Mouse (Mus musculus) CH12.LX (cell line): ENCODE data around the gene Tmem8b.

Experiments
- CHD2 ChIP-seq: IDR thresholded peaks from 2 replicates; pipeline ENCODE4 v1.6.1; 2011; ENCODE audit warnings: low read length, improper control_type of control experiment
- CTCF ChIP-seq, 2 experiments: IDR thresholded peaks in 1 of 2; conservative IDR thresholded peaks in 1 of 2; 2 replicates each; pipeline ENCODE4 v1.5.1; 2011 to 2012; ENCODE audit warnings: low read depth in 2 of 2, low read length in 2 of 2, improper control_type of control experiment in 1 of 2, inconsistent platforms in 1 of 2, mild to moderate bottlenecking in 1 of 2, moderate library complexity in 1 of 2
- GABPA ChIP-seq: IDR thresholded peaks from 2 replicates; pipeline ENCODE4 v1.6.1; 2012; ENCODE audit warnings: low read depth, low read length, improper control_type of control experiment, inconsistent platforms; ENCODE audit not compliant: insufficient replicate concordance
- MYC ChIP-seq: IDR thresholded peaks from 2 replicates; pipeline ENCODE4 v1.6.1; 2011; ENCODE audit warnings: low read depth, mild to moderate bottlenecking, improper control_type of control experiment, low read length
- POLR2A ChIP-seq: IDR thresholded peaks from 2 replicates; pipeline ENCODE4 v1.6.1; 2011; ENCODE audit warnings: low read depth, mild to moderate bottlenecking, improper control_type of control experiment, low read length
- POLR2AphosphoS2 ChIP-seq: IDR thresholded peaks from 2 replicates; pipeline ENCODE4 v1.6.1; 2011; ENCODE audit warnings: low read depth, low read length, improper control_type of control experiment
- ZMIZ1 ChIP-seq: IDR thresholded peaks from 2 replicates; pipeline ENCODE4 v1.6.1; 2012; ENCODE audit warnings: low read depth, mild to moderate bottlenecking, inconsistent platforms, low read length, improper control_type of control experiment

DNA sequence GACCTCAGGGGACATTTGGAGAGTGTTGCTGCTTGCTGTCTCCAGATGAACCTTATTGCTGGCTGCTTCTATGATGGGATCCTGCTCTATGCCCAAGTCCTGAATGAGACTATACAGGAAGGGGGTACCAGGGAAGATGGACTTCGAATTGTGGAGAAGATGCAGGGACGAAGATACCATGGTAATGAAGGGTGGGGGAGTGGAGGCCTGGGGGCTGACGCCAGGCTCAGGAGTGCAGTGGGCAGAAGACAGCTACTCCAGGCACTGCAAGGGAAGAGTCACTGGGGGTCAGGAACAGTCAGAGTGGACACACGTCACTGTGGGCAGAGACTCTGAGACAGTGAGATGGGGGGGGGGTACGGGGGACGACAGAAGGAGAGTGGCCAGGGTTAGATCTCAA is 28.3 kb upstream of the Tmem8b start:
- TF ChIP-seq CTCF (conservative IDR thresholded peaks at IDR 0.05 in 1 of 2, IDR thresholded peaks at IDR 0.05 in 1 of 2; ENCODE audit: low read depth in 2 of 2, low read length in 2 of 2) (no peak), CHD2 (no peak), POLR2A (no peak), POLR2AphosphoS2 (no peak), MYC (no peak), ZMIZ1 (no peak), GABPA (no peak)
